Mouse (Mus musculus): ENCODE measurements at regions not wholly inside any gene's neighbourhood (a gene's known extent, or its start where the extent isn't known, plus 50 kb on each side); places are given as distances from the start of the nearest gene placed in this dataset.

GRCm38 (mm10) chr7:111163321-111163720, 80.5 kb upstream of the Eif4g2 start:
- no peak for TF ChIP-seq CTCF (IDR thresholded peaks at IDR 0.05)
- no peak for TF ChIP-seq POLR2A (IDR thresholded peaks at IDR 0.05; ENCODE audit: insufficient read depth, low read depth, low read length)
- TF ChIP-seq EP300 (IDR thresholded peaks at IDR 0.05; ENCODE audit: insufficient read depth, low read depth, low read length): no peak
- Histone ChIP-seq H3K9ac (ENCODE audit: low read depth, low read length) (no peak overlapping the region), H3K79me2 (replicated peaks; ENCODE audit: control insufficient read depth, insufficient read depth, low read length) (no peaks in the 10 kb centered on the region), H3K27ac (no peak overlapping the region), H3K4me3 (no peak overlapping the region), H3K36me3 (ENCODE audit: control insufficient read depth, insufficient read depth, low read length) (peaks cover under 1% of the 10 kb centered on the region; the same call in 1 of the 2 replicates), H3K27me3 (ENCODE audit: control insufficient read depth, insufficient read depth, low read length) (no peaks in the 10 kb centered on the region), H3K4me1 (ENCODE audit: control insufficient read depth, insufficient read depth, low read length) (peaks cover 4% of the 10 kb centered on the region)
- DNase-seq: no peak
- WGBS: 67% methylated on average over 8 of the region's 8 CpGs
- intact Hi-C loops (cut with DNase I): loop anchor here (2.0 kb wide), 1 partner anchor 115 kb away; no protein-coding TSS in a partner anchor

- intact Hi-C loops (cut with DNase I): loop anchor here (5.0 kb wide), 1 partner anchor 77 kb away; the partner anchor contains the start of gene Eif4g2
- no peaks in the 10 kb centered on the region for H3K27me3 ChIP-seq (ENCODE audit: control insufficient read depth, insufficient read depth, low read length)
- peak; percentile 56 for DNase-seq
- H3K36me3 ChIP-seq (ENCODE audit: control insufficient read depth, insufficient read depth, low read length): peaks cover 8% of the 10 kb centered on the region
- no peak overlapping the region for H3K4me3 ChIP-seq
- peak overlapping the region; percentile 96 for H3K27ac ChIP-seq
- no peaks in the 10 kb centered on the region for H3K79me2 ChIP-seq (replicated peaks; ENCODE audit: control insufficient read depth, insufficient read depth, low read length)
- H3K9ac ChIP-seq (ENCODE audit: low read depth, low read length): no peak overlapping the region
- 48% methylated on average over 6 of the region's 6 CpGs for WGBS
- TF ChIP-seq CTCF (IDR thresholded peaks at IDR 0.05) (no peak), EP300 (IDR thresholded peaks at IDR 0.05; ENCODE audit: insufficient read depth, low read depth, low read length) (no peak), POLR2A (IDR thresholded peaks at IDR 0.05; ENCODE audit: insufficient read depth, low read depth, low read length) (no peak)
- H3K4me1 ChIP-seq (ENCODE audit: control insufficient read depth, insufficient read depth, low read length): peaks cover 9% of the 10 kb centered on the region
Observed at GRCm38 (mm10) chr7:111158791-111159286, 76.0 kb upstream of the Eif4g2 start.

GRCm38 (mm10) chr7:111157754-111158325, 75.0 kb upstream of the Eif4g2 start:
- whole genome bisulfite sequencing: 55% methylated on average over 9 of the region's 9 CpGs
- Histone ChIP-seq H3K4me3 (peak overlapping the region; percentile 28), H3K79me2 (replicated peaks; ENCODE audit: control insufficient read depth, insufficient read depth, low read length) (no peaks in the 10 kb centered on the region), H3K27ac (peak overlapping the region; percentile 96), H3K9ac (ENCODE audit: low read depth, low read length) (peak overlapping the region; percentile 49; the same call in 1 of the 2 replicates), H3K4me1 (ENCODE audit: control insufficient read depth, insufficient read depth, low read length) (peaks cover 9% of the 10 kb centered on the region), H3K27me3 (ENCODE audit: control insufficient read depth, insufficient read depth, low read length) (no peaks in the 10 kb centered on the region), H3K36me3 (ENCODE audit: control insufficient read depth, insufficient read depth, low read length) (peaks cover 8% of the 10 kb centered on the region)
- peak in 1 of 2 experiments; percentile 16 for DNase-seq
- intact Hi-C loops (cut with DNase I): loop anchor here (1.0 to 5.0 kb wide), 2 partner anchors 36 to 76 kb away; partner anchors contain the start of gene Eif4g2
- TF ChIP-seq CTCF (IDR thresholded peaks at IDR 0.05) (no peak), POLR2A (IDR thresholded peaks at IDR 0.05; ENCODE audit: insufficient read depth, low read depth, low read length) (no peak), EP300 (IDR thresholded peaks at IDR 0.05; ENCODE audit: insufficient read depth, low read depth, low read length) (no peak)

- intact Hi-C loops (cut with DNase I): loop anchor here (1.0 to 5.0 kb wide), 2 partner anchors 35 to 75 kb away; partner anchors contain the start of gene Eif4g2
- 2% methylated on average over 6 of the region's 6 CpGs for WGBS
- Histone ChIP-seq H3K27me3 (ENCODE audit: control insufficient read depth, insufficient read depth, low read length) (no peaks in the 10 kb centered on the region), H3K36me3 (ENCODE audit: control insufficient read depth, insufficient read depth, low read length) (peaks cover 8% of the 10 kb centered on the region), H3K27ac (peak overlapping the region; percentile 96), H3K4me1 (ENCODE audit: control insufficient read depth, insufficient read depth, low read length) (peaks cover 9% of the 10 kb centered on the region), H3K9ac (ENCODE audit: low read depth, low read length) (no peak overlapping the region; the same call in 1 of the 2 replicates), H3K4me3 (no peak overlapping the region; the same call in 1 of the 2 replicates), H3K79me2 (replicated peaks; ENCODE audit: control insufficient read depth, insufficient read depth, low read length) (no peaks in the 10 kb centered on the region)
- peak; percentile 79 to 86 for DNase-seq
- TF ChIP-seq POLR2A (IDR thresholded peaks at IDR 0.05; ENCODE audit: insufficient read depth, low read depth, low read length) (no peak), EP300 (IDR thresholded peaks at IDR 0.05; ENCODE audit: insufficient read depth, low read depth, low read length) (peak; percentile 58; the same call in 1 of the 2 replicates)
Observed at GRCm38 (mm10) chr7:111157287-111157686, 74.5 kb upstream of the Eif4g2 start.

- H3K9ac ChIP-seq (ENCODE audit: low read depth, low read length): peak overlapping the region; percentile 39
- peak; percentile 63 to 81 for DNase-seq
- H3K4me3 ChIP-seq: peak overlapping the region; percentile 44
- H3K27me3 ChIP-seq (ENCODE audit: control insufficient read depth, insufficient read depth, low read length): no peaks in the 10 kb centered on the region
- TF ChIP-seq CTCF (IDR thresholded peaks at IDR 0.05) (no peak), POLR2A (IDR thresholded peaks at IDR 0.05; ENCODE audit: insufficient read depth, low read depth, low read length) (peak; percentile 28), EP300 (IDR thresholded peaks at IDR 0.05; ENCODE audit: insufficient read depth, low read depth, low read length) (peak; percentile 89)
- peak overlapping the region; percentile 96 for H3K27ac ChIP-seq
- 34% methylated on average over 8 of the region's 8 CpGs for WGBS
- intact Hi-C loops (cut with DNase I): loop anchor here (1.0 to 5.0 kb wide), 2 partner anchors 34 to 74 kb away; partner anchors contain the start of gene Eif4g2
- no peaks in the 10 kb centered on the region for H3K79me2 ChIP-seq (replicated peaks; ENCODE audit: control insufficient read depth, insufficient read depth, low read length)
- peaks cover 8% of the 10 kb centered on the region for H3K36me3 ChIP-seq (ENCODE audit: control insufficient read depth, insufficient read depth, low read length)
- peaks cover 9% of the 10 kb centered on the region for H3K4me1 ChIP-seq (ENCODE audit: control insufficient read depth, insufficient read depth, low read length)
Observed at GRCm38 (mm10) chr7:111156472-111157231, 73.8 kb upstream of the Eif4g2 start.
